Mouse (Mus musculus) bone marrow, adult 2 months (tissue): Measurements from ENCODE around the gene Ccdc38. TPM values are rescaled to one million over a fixed set of nuclear protein-coding genes. Genes with fewer than 3 reads are reported as not detected.
A peak's percentile ranks its signal among the peaks of the same experiment; 100 is the strongest.
"Not testable (repeated sequence)": the region's sequence is repeated elsewhere in the genome, so short reads cannot be mapped to it uniquely, and the experiment has no call there.

ENCODE experiments used
- H3K27ac ChIP-seq: fragments of 200-500 bp; 2 replicates; pipeline ENCODE4 v1.5.1; 2012; ENCODE audit warnings: low read depth, mild to moderate bottlenecking, control low read depth, inconsistent platforms, low read length; ENCODE audit not compliant: control insufficient read depth, poor library complexity, insufficient read depth
- H3K4me1 ChIP-seq: fragments of 200-500 bp; 2 replicates; pipeline ENCODE4 v1.6.1; 2011; ENCODE audit warnings: low read length; ENCODE audit not compliant: control insufficient read depth, insufficient read depth
- H3K4me3 ChIP-seq: fragments of 200-500 bp; replicated peaks from 2 replicates; pipeline ENCODE3; 2011; ENCODE audit warnings: mild to moderate bottlenecking, low read depth, low read length, control low read depth; ENCODE audit not compliant: control insufficient read depth
- CTCF ChIP-seq: fragments of 200-500 bp; IDR thresholded peaks from 2 replicates; pipeline ENCODE4 v1.5.1; 2011; ENCODE audit warnings: low read length, control low read depth; ENCODE audit not compliant: control insufficient read depth, insufficient read depth
- POLR2A ChIP-seq: fragments of 200-500 bp; IDR thresholded peaks from 2 replicates; pipeline ENCODE4 v1.6.1; 2011; ENCODE audit warnings: low read depth, mild to moderate bottlenecking, control low read depth, low read length, borderline replicate concordance; ENCODE audit not compliant: control insufficient read depth
- WGBS: fragments of 180-500 bp; shearing (Covaris S2); methylation state at CpG from one replicate; pipeline ENCODE4 v1.1.7; 2018; 5-methylcytosine and 5-hydroxymethylcytosine counted together
- polyA plus RNA-seq: library from polyadenylated mRNA; stranded (reverse); fragments of >200 nt; gene quantifications from 2 replicates; pipeline ENCODE4 v1.2.4, GENCODE M21; 2011; ENCODE audit warnings: low replicate concordance; ENCODE audit not compliant: missing spikeins, insufficient read depth, insufficient read length

The Ccdc38 gene
- polyA plus RNA-seq, 1 experiment: 0.40 TPM

DNA sequence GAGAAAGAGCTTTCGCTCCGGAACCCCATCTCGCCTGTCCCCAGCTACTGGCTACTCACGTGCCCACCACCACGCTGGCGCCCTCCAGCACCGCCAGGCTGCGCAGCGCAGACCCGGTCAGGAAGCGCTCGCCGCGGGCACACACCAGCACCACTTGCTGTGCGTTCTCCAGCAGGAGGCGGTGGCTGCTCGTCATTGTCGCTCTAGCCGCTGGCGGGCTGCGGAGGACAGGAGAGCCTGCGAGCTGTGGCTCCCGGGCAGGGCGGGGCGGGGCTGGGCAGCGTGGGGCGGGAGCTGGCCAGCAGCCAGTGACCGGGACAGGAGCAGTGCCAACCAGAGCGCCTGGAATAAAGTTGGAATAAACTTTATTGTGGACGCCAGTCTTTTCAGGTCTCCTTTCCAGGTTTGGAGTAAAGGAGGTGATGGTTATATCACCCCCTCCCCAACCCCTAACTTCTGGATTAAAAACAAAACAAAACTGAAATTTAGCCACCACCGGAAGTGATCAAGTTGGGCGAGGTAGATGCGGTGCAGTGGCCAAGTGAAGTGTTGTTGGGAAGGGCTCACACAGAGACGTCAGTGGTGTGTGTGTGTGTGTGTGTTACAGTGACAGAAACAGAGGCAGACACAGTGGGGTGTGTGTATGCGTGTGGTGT lies 529 bp upstream of the Ccdc38 start, which contains the start of gene Amdhd1:
TSS of gene Amdhd1 (minus strand) at position 259 of the 656 bp plus-strand sequence.
- H3K4me1 ChIP-seq: peaks cover 6% of the 10 kb centered on the region
- peak; percentile 82 for TF ChIP-seq CTCF
- peak; percentile 62; the same call in 1 of the 2 replicates for TF ChIP-seq POLR2A
- under 1% methylated on average over 35 of the region's 35 CpGs for WGBS
- H3K4me3 ChIP-seq: peak within 1 kb of the TSS; percentile 96
- peak within 1 kb of the TSS; percentile 46 for H3K27ac ChIP-seq

DNA sequence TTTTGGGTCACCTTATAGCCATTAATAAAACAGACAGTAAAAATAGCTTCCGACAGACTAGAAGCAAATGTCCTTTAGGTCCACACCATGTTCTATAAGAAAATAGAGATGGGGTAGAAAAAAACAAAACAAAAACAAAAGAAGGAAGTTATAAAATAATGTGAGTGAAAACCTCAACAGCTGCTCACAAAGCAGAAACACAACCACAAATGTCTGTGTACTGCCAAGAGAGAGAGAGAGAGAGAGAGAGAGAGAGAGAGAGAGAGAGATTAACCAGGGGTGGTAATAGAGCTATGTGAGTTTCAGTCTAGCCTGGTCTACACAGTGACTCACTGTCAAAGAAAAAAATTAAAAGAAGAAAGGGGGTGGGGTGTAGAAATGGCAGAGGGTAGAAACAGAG lies 1.2 kb downstream of the Ccdc38 start:
- TF ChIP-seq CTCF (no peak), POLR2A (no peak)
- Histone ChIP-seq H3K4me1 (peaks cover 6% of the 10 kb centered on the region), H3K4me3 (no peak overlapping the region), H3K27ac (no peak overlapping the region)
- 70% methylated on average over 1 of the region's 1 CpGs for WGBS

DNA sequence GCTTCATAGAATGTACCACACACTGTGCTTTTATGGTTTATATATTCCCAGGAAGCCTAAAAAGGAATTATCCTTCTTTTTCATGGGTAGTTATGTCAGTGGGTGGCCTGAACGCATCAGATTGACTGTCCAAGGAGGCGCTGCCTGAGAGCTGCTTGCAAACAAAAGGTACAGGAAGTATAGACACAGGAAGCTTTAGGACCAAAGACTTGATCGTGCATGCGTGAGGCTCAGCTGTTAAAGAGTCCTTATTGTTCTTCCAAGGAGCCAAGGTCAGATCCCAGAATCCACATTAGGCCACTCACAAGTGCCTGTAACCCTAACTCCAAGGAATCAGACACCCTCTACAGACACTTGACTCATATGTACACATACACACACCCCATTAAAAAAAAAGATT lies 1.9 kb downstream of the Ccdc38 start:
- TF ChIP-seq CTCF (no peak), POLR2A (no peak)
- WGBS: 39% methylated on average over 4 of the region's 4 CpGs
- Histone ChIP-seq H3K4me3 (no peak overlapping the region), H3K27ac (no peak overlapping the region), H3K4me1 (peaks cover 6% of the 10 kb centered on the region)

DNA sequence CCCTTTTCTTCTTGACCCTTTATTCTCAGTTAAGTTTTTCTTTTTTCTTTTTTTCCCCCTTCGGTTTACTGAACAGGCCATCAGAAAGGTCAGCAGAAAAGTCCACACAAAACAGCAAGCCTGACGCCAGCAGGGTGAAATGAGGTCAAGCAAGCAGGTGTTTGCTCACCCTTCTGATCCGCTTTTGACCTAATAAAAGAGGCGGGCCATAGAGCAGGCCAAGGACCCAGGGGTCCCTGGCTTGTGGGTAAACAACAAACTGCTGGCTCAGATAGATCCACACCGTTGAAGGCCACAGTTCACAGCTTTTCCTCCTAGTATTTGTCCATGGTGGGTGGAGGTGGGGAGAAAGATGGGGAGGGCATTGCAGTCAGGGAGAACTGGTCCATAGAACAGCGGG lies 2.7 kb downstream of the Ccdc38 start:
- Histone ChIP-seq H3K4me3 (no peak overlapping the region), H3K27ac (no peak overlapping the region), H3K4me1 (peaks cover 6% of the 10 kb centered on the region)
- TF ChIP-seq POLR2A: no peak
- no peak for TF ChIP-seq CTCF
- 82% methylated on average over 6 of the region's 6 CpGs for WGBS

DNA sequence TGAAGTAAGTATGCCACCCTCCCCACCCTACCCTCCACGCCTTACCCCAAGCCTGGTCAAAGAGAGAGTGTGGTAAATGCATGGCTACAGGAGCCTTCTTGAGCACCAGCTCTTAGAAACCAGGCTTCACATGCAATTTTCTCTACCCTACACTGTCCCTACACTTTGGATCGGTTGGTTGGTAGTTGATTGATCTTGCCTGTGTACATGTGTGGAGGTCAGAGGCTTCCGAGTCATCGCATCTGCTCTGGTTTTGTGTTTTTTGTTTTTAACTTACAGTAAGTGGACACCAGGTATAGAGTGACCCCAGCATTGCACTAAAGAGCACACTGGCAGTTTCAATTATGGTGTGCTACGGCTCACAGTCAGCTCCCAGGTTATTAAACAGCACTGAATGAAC lies 3.7 kb downstream of the Ccdc38 start:
- Histone ChIP-seq H3K4me3 (no peak overlapping the region), H3K4me1 (peaks cover 6% of the 10 kb centered on the region), H3K27ac (no peak overlapping the region)
- WGBS: 77% methylated on average over 5 of the region's 5 CpGs
- TF ChIP-seq POLR2A (no peak), CTCF (no peak)

DNA sequence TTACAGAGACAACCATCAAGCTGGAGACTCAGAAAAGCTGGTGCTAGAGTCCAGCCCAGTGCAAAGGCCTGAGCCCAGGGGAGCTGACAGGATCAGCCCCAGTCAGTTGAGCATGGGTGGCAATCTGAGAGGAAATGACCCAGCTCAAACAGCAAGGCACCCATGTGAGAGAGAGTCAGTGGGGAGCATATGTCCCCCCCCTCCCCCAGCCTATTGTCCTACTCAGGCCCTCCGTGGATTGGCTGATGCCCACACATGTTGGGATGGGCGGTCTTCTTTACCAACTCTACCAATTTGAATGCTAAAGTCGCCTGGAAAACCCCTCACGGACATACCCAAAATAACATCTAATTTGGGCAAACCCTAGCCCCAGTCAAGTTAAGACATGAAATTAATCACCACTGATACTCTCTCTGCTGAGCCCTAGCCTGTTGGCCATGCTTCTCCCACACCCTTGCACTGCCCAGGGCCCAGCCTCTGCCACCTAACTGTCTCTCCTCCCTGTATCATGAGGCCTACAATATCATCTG lies 7.4 kb downstream of the Ccdc38 start:
- Histone ChIP-seq H3K27ac (no peak overlapping the region), H3K4me3 (no peak overlapping the region), H3K4me1 (no peaks in the 10 kb centered on the region)
- no peak for TF ChIP-seq POLR2A
- TF ChIP-seq CTCF: no peak
- WGBS: 89% methylated on average over 4 of the region's 4 CpGs

DNA sequence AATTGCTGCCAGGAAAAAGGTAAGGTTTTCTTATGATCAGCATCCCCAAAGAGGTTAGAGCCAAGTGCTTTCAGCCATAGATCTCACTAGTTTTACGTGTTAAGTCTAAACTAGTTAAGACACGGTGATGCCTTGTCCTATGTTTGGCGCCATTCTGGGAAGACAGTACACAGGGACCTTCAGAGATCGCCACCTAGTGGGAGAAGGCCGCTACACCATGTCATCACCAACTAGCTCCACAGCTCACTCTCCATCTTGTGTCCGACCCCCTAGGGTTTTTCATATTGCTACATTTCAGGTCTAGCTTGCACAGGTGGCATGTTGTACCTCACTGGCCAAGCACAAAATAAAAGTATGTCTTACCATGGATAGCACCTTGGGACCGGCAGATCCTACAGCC lies 8.6 kb downstream of the Ccdc38 start:
- TF ChIP-seq CTCF (peak; percentile 97), POLR2A (no peak)
- Histone ChIP-seq H3K4me1 (no peaks in the 10 kb centered on the region), H3K4me3 (no peak overlapping the region), H3K27ac (no peak overlapping the region)
- WGBS: 10% methylated on average over 7 of the region's 7 CpGs

DNA sequence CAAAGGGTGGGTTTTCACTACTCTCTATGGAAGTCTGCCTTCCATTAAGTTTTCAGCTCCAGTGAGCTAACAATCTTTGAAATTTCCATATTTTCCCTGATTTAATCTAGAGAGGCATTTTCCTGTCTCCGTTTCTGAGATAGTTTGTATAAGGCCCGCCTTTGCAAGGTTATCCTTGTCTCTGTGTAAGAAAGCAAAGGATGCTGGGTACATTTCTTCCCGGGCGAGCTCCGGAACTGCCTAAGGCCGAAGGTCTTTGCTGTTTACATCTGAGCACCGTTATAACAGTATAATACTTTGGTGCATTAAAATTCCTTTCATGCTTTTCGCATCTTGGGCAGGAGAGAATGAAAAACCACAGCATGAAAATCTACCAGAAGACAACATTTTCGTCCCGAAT lies 9.4 kb downstream of the Ccdc38 start:
- TF ChIP-seq POLR2A (no peak), CTCF (no peak)
- 88% methylated on average over 10 of the region's 10 CpGs for WGBS
- no peak overlapping the region for H3K27ac ChIP-seq
- H3K4me1 ChIP-seq: no peaks in the 10 kb centered on the region
- no peak overlapping the region for H3K4me3 ChIP-seq

DNA sequence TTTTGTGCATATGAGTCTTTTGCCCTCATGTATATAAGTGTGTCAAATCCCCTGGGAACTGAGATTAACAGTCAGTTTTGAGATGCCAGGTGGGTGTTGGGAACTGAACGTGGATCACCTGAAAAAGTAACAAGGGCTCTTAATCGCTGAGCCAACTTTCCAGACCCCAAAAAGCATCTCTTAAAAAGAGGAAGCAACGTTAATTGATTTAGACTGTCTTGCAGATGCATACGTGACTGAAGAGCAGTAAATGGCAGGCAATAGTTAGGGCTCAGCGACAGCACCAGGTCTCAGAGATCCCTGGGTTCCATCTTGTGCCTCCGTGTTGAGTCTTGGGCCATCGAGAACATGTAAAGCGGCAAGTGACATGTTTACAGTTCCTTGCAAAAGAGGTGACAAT lies 12.2 kb downstream of the Ccdc38 start:
- H3K27ac ChIP-seq: no peak overlapping the region
- 58% methylated on average over 8 of the region's 8 CpGs for WGBS
- H3K4me1 ChIP-seq: no peaks in the 10 kb centered on the region
- H3K4me3 ChIP-seq: no peak overlapping the region
- no peak for TF ChIP-seq CTCF
- TF ChIP-seq POLR2A: no peak

DNA sequence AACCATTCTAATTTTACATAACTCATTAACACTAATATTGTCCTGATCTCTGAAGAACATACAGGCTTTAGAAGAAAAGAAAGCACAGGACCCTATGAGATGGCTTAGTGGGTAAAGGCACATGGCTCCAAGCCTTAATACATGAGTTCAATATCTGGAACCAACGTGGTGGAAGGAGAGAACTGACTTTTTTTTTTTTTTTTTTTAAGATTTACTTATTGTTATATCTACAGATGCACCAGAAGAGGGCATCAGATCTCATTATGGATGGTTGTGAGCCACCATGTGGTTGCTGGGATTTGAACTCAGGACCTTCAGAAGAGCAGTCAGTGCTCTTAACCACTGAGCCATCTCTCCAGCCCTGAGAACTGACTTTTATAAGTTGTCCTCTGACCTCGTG lies 17.5 kb downstream of the Ccdc38 start:
- H3K4me3 ChIP-seq, H3K27ac ChIP-seq, H3K4me1 ChIP-seq: not testable (repeated sequence)
- WGBS: 44% methylated on average over 2 of the region's 2 CpGs
